Mouse (Mus musculus): Measurements from ENCODE around the gene Tspan9.

Tspan9 gene

DNA sequence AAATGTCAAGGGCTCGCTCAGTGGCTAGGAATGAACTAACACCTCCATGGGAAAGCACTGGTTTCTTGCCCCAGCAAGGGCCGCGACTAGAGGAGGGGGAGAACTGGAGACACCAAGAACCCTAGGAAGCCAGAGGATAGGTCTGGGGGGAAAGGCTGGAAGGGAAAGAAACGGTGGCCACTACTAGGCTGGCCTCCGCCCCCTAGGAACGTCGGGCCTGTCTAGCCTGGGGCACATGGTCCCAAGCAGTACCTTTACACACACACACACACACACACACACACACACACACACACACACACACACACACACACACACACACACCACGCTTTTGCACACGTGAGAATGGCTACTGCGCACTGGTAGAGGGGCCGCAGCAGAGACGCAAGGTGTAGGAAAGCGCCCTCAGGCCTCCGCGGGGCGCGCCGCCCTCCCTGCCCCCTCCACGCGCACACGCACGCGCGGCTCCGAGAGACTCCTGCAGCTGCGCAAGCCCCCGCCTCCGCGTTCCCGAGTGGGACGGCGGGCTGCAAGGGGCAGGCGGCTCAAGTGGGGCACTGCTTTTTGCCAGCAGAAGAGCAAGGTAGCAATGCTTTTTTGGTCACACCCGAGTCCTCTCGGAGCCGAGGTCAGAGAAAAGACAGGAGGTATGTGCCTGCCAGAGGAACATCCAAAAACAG lies 108.0 kb downstream of the Tspan9 start:
- peak; percentile 76 to 83 for DNase-seq

DNA sequence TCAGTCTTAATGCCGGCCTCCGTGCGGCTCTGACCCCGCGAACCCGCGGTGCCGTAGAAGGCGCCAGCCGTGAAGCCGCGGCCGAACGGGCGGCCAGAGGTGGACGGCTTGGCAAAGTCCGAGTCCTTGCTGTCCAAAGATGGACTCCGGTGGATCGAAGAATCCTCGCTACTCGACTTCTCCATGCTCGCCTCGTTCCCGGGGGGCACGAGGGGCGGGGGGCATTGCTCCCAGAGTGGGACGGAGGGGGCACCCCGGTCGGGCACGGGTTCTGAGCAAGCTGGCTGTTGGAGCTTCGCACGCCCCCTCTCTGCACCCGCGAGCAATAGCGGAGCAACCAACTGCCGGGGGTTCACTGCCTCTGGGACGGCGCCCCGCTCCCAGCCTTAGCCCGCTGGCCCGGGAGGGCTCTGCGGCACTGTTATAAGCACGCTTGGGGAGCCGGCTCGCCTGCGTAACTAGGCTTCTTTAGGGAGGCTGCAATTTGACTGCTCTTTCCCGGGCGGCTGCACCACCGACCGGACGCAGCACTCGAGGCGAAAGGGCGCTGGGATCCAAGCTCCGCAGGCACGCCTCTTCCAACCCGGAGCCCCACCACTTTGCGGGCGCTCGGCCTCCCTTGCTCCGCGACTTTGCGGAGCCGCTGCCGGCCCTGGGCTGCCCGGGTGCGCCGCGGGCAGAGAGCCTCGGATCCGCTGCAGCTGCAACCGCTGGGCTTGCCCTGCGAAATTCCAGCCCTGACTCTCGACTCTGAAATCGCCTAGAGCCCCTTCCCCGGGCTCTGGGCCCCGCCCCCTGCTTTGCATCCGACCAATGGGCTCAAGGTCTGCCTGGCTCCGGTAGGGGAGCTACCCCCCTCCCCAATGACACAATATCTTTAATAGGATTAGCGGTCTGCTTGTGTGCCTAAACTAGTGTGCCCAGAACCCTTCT lies 108.8 kb downstream of the Tspan9 start:
- peak; percentile 83 to 86 for DNase-seq

DNA sequence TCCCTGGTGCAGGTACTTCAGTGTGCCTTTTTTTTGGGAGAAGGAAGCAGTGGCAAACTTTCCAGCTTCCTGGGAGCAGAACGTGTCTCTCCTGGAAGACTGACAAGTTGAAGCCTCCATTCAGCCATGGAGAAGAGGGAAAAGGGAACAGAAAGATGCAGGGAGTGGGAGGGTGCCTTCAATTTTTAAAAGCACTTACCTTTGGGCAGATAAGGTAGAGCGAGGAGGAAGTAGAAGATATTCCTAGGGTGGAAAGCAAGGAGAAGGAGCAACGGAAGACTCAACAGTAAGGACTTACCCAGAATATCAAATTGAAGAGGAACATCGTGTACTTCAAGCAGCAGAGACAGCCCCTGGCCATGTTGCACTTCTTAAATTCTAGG lies 109.5 kb downstream of the Tspan9 start:
- no peak for DNase-seq

GRCm38 (mm10) chr6:128033172-128033867 lies 110.1 kb downstream of the Tspan9 start:
- no peak for DNase-seq

DNA sequence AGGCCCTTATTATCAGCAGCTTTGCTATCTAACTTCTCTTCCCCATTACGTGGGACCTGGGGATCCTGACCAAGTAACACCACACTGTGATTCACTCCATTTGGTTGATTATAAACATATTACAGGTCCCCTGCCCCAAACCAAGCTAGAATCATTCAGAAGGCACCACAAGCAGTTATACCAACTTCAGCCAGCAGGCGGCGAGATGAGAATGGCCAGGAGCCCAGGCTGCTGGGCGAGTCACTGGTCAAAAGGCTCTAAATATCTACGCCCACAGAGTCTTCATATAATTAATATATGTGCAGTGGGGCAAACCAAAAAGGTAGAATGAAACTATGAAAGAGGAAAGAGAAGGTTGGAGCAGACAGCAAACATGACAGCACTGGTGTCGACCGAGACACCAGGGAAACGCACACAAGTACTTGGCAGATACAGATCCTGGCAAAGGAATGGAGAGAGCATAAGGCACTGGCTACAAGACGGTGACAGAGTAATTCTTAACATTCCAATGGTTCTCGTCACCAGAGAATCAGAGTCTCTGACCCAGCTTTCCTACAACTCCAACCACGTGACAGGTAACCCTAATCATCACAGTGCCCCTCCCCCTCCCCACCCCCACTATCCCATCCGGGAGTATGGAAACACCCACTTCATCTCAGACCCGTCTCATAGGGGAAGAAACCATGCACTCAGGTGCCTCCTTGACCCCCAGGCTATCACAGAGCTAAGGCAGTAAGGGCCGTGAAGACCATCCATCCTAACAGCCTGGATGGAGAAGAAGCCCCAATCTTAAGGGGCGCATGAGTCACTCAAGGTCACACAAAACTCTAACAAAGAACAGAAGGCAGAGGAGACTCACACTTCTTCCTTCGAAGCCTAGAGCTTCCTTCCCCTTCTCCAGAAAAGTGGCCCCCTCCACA lies 110.9 kb downstream of the Tspan9 start:
- peak; percentile 94 to 98 for DNase-seq

GRCm38 (mm10) chr6:128031584-128031983 lies 111.8 kb downstream of the Tspan9 start:
- no peak for DNase-seq

- peak; percentile 78 to 83 for DNase-seq
These were observed 112.3 kb downstream of the Tspan9 start for GRCm38 (mm10) chr6:128031096-128031495.

- DNase-seq = no peak
These were observed 112.9 kb downstream of the Tspan9 start for GRCm38 (mm10) chr6:128030475-128030874.

DNA sequence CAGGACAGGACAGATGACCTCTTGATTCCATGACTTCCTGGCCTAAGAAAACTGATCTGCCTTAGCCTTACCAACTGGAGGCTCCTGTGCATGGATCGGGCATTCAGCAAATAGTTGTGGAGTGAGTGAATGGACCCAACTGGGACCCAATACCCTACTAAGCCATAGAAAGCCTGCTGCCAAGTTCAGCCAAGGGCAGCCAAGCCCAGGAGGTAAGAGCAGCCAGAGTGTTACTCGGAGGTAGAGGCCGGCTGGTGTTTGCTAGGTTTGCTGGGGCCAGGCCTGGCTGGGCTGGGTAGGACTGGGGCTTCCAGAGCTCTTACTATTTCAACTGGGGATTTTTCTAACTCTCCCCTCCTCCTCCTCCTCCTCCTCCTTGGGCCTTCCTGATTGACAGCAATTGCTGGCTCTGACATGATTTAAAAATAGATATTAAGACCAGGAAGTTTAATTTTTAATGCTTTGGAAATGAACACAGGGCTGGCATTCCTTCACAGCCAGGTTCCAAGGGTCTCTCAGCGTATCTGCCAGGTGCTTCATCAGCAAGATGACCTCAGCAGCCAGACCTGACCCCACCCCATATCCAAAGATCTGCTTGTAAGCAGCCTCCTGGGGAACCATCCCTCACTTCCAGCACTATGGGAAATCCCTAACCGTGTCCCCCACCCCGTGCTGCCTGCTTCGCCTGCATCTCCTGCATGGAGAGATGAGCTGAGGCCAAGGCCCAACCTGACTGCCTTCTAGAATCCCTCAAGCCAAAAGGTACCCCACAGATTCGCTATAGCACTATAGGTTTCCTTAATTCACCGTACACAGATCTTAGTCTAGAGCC lies 113.7 kb downstream of the Tspan9 start:
- DNase-seq = no peak

- DNase-seq = peak; percentile 81 to 87
These were observed 115.1 kb downstream of the Tspan9 start for GRCm38 (mm10) chr6:128028116-128028940.

DNA sequence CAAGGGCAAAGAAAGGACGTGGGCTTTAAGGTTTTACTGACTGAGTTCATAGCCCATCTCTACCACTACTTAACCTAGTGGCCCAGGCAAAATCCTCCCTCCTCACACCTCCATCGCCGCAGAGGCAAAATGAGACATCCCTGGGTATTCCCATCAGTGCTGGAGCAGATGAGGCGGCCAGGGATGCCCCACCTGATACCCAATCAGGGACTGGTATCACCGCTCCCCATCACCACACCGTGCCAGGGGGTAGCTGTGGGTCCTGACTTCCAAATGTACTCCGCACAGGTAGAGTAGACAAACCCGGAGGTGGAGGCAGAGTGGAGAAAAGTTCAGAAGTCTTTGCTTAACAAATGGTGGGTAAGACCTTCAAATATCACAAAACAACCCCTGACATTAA lies 117.4 kb downstream of the Tspan9 start:
- DNase-seq = no peak

DNA sequence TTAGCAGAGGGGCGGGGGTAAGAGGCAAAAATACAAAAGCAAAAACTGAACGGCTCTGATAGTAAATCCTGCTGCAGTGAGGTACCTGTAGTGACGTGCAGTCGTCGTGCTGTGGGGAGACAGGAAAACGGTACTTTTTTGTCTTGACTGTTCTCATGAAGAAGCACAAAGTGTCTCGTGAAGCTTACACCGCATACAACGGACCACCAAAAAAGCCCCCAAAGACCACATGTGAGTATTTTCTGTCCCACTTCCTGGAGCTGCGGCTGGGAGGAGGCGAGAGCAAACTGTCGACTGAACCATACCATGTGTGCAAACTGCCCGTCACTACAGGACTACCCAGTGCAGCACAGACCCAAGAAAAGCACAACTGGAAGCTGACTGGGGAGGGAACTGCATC lies 117.8 kb downstream of the Tspan9 start:
- DNase-seq = no peak

DNA sequence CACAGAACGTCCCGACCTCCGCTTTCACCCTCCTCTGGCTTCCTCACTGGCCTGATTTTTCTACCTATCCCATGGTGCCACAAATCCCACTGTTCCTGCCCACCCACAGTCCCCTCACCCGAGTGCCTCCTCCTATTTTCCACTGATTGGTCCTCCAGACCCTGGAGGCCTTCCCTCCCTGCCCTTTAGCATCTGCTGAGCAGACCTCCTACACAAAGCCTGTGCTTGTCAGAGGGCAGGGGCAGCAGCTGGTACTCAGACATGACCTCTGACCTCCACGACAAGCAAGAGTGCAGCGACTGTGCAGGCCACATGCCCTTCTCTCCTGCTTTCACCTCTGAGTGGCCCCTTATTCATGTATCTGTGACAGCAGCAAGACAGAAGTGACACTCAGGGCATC lies 121.2 kb downstream of the Tspan9 start:
- DNase-seq = no peak

DNA sequence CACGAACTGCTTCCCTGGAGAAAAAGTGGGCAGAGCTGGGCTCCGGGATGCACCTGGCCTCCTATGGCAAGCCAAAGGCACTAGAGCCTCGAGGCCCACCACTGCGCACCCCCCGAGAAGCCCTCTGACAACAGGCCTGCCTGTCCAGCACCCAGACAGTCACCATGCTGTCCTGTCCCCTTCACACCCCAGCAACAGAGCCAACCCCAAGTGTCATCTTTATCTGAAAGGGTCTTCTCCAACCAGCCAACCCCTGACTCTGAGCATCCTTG lies 121.5 kb downstream of the Tspan9 start:
- DNase-seq = no peak

DNA sequence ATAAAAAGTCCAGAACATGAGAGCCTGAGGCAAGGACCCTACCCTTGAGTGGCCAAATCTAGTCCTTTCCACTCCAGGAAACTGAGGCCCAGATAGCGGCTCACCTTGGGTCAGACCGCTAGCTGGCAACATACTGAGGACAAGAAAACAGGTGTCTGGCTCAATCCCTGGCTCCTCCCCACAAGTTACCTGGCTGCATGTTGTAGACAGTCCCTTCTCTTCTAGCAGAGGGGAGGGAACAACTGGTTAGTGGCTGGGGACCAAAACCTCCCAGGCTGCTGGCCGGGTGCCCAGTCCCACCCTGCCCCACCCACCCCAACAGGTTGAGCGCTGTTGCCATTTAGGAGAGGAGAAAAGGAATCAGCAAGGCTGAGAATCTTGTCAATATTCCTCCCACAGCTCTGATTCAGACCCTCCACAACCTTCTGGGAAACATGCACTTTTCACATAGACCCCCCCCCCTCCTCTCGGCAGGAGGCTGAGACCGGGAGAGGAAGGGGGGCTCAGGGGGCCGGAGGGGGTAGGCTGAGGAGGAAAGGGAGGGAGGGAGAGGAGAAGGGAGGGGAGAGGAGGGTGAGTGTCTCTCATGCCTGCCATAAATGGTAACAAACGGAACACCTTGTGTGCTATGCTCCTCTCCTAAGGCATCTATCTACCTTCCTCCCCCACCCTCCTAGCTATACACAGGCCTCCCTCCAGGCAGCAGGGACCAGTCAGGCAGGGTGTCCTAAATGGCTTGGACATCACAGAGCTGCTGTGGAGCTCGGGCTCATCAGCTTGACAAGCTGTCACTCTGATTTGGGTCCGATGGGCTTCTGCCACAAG lies 122.1 kb downstream of the Tspan9 start:
- no peak for DNase-seq

- no peak for DNase-seq
These were observed 122.8 kb downstream of the Tspan9 start for GRCm38 (mm10) chr6:128020521-128021057.

DNA sequence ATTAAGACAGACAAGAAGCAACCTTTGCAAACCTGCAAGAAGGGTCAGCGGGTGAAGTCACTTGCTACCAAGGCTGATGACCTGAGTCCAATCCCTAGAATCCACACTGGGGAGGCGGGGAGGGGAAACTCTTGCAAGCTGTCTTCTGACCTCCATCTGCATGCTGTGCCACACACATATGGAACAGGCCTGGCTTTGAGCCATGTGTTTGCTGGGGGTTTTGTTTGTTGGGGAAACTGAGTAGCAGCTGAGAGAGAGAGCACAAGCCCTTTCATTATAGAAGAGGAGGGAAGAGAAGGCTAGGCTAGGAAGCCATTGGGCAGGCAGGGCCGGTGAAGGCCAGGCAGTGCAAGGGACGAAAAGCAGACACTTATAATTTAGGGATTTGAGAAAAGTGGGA lies 123.3 kb downstream of the Tspan9 start:
- DNase-seq = no peak

DNA sequence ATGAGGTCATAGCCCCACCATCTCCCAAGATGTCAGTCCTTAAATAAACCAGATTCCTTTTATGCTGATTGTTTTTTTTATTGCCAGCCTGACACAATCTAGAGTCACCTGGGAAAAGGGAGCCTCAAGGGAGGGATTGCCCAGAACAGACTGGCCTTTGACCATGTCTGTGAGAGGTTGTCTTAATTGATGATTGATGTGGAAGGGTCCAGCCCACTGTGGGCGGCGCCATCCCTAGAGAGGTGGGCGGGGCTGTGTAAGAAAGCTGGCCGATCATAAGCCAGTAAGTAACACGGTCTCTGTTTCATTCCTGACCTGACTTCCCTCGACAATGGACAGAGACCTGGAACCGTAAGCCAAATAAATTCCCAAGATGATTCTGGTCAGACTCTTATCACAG lies 124.3 kb downstream of the Tspan9 start:
- DNase-seq = no peak

- no peak for DNase-seq
These were observed 128.1 kb downstream of the Tspan9 start for GRCm38 (mm10) chr6:128015304-128015703.

DNA sequence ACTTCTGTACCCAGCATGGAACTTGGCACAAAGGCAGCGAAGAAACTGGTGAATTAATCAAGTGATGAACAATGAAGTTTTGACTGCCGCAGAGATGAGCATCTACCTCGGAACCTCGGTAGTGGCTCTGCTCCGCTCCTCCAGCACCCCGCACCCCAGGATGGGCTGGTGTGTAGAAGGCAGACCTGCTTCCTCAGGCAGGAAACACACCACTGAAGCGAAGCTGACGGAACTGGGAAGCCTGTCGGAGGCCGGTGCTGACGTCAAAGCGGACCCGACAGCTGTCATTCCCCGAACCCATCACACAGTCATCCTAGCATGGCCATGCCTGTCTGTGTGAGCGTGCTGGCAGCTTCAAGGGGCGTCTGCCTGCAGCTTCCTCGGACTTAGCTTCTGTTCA lies 131.6 kb downstream of the Tspan9 start:
- no peak for DNase-seq
